Mouse (Mus musculus) large intestine, adult 2 months (tissue): Measurements from ENCODE around the gene Polr2e. TPM values are rescaled to one million over a fixed set of nuclear protein-coding genes. Genes with fewer than 3 reads are reported as not detected.
"Not testable (repeated sequence)": the region's sequence is repeated elsewhere in the genome, so short reads cannot be mapped to it uniquely, and the experiment has no call there.

ENCODE experiments used
- DNase-seq: peaks from one replicate; pipeline ENCODE4 v3.0.0-alpha.2; 2012; ENCODE audit warnings: low read depth, low spot score
- WGBS: fragments of 180-500 bp; shearing (Covaris S2); methylation state at CpG from one replicate; pipeline ENCODE4 v1.1.7; 2018; 5-methylcytosine and 5-hydroxymethylcytosine counted together
- polyA plus RNA-seq: library from polyadenylated mRNA; depleted of rRNA; stranded (reverse); fragments of >200 nt; gene quantifications from 2 replicates; pipeline ENCODE4 v1.2.3, GENCODE M21; 2012

The Polr2e gene
- polyA plus RNA-seq, 1 experiment = 146 TPM

GRCm38 (mm10) chr10:80063104-80063503 is 23.5 kb upstream of the Polr2e start:
- 94% methylated on average over 5 of the region's 5 CpGs for WGBS
- DNase-seq = no peak

- 78% methylated on average over 30 of the region's 30 CpGs for WGBS
Measured at GRCm38 (mm10) chr10:80057683-80058326, 18.2 kb upstream of the Polr2e start.

DNA sequence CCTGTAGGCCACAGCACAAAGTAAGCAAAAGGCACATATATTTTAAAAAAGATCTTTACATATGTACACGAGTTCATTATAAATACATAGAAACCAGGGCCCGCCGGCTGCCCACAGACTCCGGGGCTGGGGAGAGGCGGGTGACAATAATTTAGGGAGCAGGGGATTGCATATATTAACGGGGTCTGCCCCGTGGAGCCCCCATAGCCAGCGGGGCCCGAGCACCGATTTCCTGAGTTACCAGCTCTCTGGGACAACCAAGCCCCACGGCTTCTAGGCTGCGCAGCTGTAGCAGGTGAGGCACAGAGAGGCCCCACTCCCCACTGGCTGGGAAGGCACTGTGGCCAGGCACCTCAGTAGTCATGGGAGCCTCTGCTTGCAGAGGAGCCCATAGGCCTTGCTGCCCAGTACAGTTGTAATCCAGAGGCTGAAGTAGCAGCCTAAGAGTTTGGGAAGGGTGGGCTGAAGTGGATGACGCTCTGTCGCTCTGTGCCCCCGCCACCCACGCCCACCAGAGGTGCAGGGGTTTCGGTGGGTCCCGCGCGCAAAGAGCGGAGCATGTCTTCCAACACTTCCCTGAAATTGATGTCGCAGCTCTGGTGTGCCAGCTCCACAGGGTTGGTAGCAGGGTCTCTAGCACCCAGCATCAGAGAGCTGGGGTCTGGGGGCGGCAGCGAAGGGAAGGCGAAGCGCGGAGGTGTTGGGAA is 17.5 kb upstream of the Polr2e start:
- DNase-seq = no peak
- 90% methylated on average over 27 of the region's 27 CpGs for WGBS

More at GRCm38 (mm10) chr10:80057683-80058326, 18.2 kb upstream of the Polr2e start:
- no peak for DNase-seq

GRCm38 (mm10) chr10:80056506-80056905 is 16.9 kb upstream of the Polr2e start:
- DNase-seq = no peak
- WGBS = 75% methylated on average over 4 of the region's 4 CpGs

DNA sequence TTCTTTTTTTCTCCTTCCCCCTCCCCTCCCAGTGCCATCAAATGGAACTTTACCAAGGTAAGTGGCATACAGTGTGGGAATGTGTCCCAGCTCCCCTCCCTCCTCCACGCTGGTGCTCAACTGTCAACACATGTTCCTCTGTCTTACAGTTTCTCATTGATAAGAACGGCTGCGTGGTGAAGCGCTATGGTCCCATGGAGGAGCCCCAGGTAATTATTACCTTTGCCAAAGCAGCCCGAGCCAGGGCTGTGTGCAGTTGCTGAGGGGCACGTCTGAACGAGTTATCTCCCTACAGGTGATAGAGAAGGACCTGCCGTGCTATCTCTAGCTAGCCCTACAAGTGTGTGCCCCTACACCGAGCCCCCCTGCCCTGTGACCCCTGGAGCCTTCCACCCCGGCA is 16.3 kb upstream of the Polr2e start:
- WGBS = 64% methylated on average over 10 of the region's 10 CpGs
- DNase-seq = no peak

- no peak for DNase-seq
- WGBS = 70% methylated on average over 5 of the region's 5 CpGs
Measured at GRCm38 (mm10) chr10:80055364-80055763, 15.8 kb upstream of the Polr2e start.

- WGBS = 5% methylated on average over 3 of the region's 3 CpGs
- not testable (repeated sequence) for DNase-seq
Measured at GRCm38 (mm10) chr10:80054911-80055310, 15.3 kb upstream of the Polr2e start.

- DNase-seq = peak; percentile 50
- WGBS = under 1% methylated on average over 76 of the region's 77 CpGs
Measured at GRCm38 (mm10) chr10:80053831-80054815, 14.5 kb upstream of the Polr2e start.

DNA sequence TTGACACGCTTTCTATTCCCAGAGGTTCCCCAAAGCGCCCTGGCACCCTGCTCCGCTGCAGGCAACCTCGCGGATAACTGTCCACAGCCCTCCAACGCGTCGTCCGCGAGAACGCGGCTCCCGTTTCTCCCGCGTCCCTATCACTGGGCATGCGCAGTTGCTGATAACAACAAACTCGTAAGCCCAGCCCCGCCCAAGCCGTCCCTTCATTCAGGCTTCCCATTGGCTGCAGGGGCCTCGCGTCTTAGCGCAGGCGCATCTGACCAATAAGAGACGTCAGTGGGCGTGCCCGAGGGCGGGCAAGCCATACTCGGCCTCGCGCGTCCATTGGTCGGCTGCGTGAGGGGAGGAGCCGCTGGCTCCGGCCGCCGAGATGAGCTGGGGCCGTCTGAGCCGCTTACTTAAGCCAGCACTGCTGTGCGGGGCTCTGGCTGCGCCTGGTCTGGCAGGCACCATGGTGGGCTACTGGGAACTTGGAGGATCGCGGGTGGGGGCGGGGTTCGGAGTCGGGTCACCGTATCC is 13.7 kb upstream of the Polr2e start:
- peak; percentile 93 for DNase-seq
- under 1% methylated on average over 47 of the region's 47 CpGs for WGBS

GRCm38 (mm10) chr10:80052374-80052764 is 12.8 kb upstream of the Polr2e start:
- 87% methylated on average over 5 of the region's 5 CpGs for WGBS
- no peak for DNase-seq

- DNase-seq = no peak
- WGBS = 39% methylated on average over 14 of the region's 14 CpGs
Measured at GRCm38 (mm10) chr10:80051618-80052373, 12.2 kb upstream of the Polr2e start.

- DNase-seq = no peak
- WGBS = 68% methylated on average over 15 of the region's 15 CpGs
Measured at GRCm38 (mm10) chr10:80050885-80051617, 11.5 kb upstream of the Polr2e start.

DNA sequence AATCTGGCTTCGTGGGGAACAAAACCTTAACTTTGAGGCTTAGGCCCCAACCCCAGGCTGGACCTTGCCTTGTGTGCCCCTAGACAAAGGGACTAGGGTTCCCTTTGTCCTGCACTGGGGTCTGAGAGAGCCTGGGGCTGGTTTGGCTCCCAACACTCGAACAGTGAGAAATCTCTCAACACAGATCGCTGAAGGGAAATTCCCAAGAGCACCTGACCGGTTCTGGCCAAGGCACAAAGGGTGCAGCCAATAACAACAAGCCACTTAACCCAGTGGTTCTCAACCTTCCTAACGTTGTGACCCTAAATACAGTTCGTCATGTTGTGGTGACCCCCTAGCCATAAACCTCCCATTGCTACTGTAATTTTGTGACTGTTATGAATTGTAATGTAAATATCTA is 10.6 kb upstream of the Polr2e start:
- 43% methylated on average over 6 of the region's 6 CpGs for WGBS
- DNase-seq = no peak

- WGBS = 84% methylated on average over 3 of the region's 3 CpGs
- DNase-seq = no peak
Measured at GRCm38 (mm10) chr10:80048834-80049233, 9.2 kb upstream of the Polr2e start.

DNA sequence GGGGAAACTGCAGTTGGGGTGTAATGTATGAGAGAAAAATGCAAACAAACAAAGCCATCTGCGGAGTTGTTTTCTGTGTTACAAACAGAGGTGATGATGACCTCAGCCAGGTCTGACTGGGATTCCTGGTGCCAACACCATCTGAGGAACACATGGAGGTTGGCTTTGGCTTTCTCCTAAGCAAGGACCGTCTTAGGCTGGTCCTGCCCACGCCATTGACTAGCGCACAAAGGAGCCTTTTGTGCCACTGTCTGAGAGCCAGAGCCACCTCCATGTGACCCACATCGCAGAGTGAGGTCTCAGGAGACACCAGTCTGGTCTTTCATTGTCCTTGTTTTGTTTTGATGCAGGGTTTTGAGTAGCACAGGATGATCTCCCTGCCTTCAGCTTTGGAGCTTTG is 8.8 kb upstream of the Polr2e start:
- DNase-seq = no peak
- 54% methylated on average over 5 of the region's 5 CpGs for WGBS

- no peak for DNase-seq
- 69% methylated on average over 9 of the region's 9 CpGs for WGBS
Measured at GRCm38 (mm10) chr10:80047041-80047565, 7.5 kb upstream of the Polr2e start, which contains the start of gene Gpx4. Gpx4 (plus strand) TSS chr10:80047166.

DNA sequence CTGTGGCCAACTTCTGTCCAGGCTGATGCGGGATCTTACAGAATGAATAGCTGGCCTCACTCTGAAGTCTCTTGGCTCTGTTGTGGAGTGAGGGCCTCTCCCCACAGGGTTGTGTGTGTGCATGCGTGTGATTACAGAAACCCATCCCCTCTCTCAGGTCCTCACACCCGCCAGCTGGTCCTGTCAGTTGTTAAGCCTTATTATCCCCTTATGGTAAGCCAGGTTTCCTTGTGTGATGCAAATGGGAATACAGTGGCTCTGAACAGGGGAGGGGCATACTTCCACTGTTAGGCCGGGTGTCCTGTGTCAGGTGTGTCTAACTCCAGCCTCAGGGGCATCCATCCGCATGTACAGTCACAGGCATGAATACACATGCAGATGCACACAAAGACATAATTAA is 6.2 kb upstream of the Polr2e start:
- no peak for DNase-seq
- WGBS = 89% methylated on average over 5 of the region's 5 CpGs

- not testable (repeated sequence) for DNase-seq
- 72% methylated on average over 4 of the region's 4 CpGs for WGBS
Measured at GRCm38 (mm10) chr10:80045364-80045763, 5.8 kb upstream of the Polr2e start.
